Mouse (Mus musculus) liver, postnatal 0 days (tissue): ENCODE measurements around the gene Trpm6.

ENCODE experiments used
- CTCF ChIP-seq: sonication (generic); IDR thresholded peaks from 2 replicates; pipeline ENCODE4 v1.5.1; 2016; ENCODE audit warnings: antibody characterized with exemption, low read depth
- EP300 ChIP-seq: IDR thresholded peaks from 2 replicates; pipeline ENCODE4 v1.6.1; 2016; ENCODE audit warnings: antibody characterized with exemption, low read depth, mild to moderate bottlenecking

- TF ChIP-seq CTCF (peak; percentile 25; the same call in 1 of the 2 replicates), EP300 (no peak)
Measured at GRCm38 (mm10) chr19:18817425-18817824, 67.6 kb downstream of the Trpm6 start.
